9 mouse cellular contexts compared by ENCODE assay signal in the genomic region with DNA sequence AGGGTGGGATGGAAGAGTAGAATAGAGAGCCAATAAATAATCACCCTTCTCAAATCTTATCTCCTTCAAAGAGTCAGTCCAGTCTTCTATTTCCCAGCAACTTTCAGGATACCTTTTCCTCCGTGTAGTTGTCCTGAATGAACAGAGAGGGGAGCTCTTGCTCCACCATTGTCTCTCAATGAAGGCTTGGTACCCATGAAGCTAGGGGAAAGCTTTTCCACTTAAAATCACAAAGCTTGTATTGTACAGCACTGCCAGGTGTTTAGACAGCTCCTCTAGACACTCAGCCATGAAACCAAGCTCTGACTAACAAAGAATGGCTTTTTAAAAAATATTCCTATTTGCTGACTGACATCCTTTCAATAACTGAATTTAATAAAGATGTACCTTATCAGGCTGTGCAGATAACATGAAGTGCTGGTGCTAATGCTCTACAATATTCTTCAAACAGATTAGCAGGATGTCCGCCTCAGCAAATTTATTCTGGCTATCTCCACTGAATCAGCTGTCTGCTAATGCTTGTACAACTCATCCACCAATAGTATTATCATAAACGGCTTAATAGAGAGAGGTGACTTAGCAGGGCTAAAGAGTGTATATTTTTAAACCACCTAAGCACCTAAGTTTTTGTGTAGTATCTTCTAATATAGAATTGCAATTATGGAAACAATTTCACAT.
A peak's percentile ranks its signal among the peaks of the same experiment; 100 is the strongest.
DNase-seq lines count a peak whose midpoint lies in the region; ATAC-seq and TF ChIP-seq lines count a peak whose summit lies in the region.
"Had no signal": no experiment of that assay in that cellular context is flagged by ENCODE, and none has a peak within 500 bp of the region (broad histone marks: within the 10 kb centered on the region; RNA-seq: fewer than 3 reads in every experiment).

No protein-coding gene starts in this region.

- H3K4me3 ChIP-seq in hindbrain, postnatal 0 days (ENCODE audit: low read length) = no peak overlapping the region
- no peak overlapping the region for H3K4me3 ChIP-seq in neural tube, embryonic 15.5 days (replicated peaks)
- H3K4me3 ChIP-seq in heart, embryonic 12.5 days = no peak overlapping the region
- H3K4me3 ChIP-seq: limb, embryonic 15.5 days had no signal

- intact Hi-C loops in left cerebral cortex, postnatal 4 days (cut with DNase I) = no loop called here

- H3K9me3 ChIP-seq in hindbrain, postnatal 0 days (ENCODE audit: low read length) = no peaks in the 10 kb centered on the region
- no peaks in the 10 kb centered on the region for H3K9me3 ChIP-seq in neural tube, embryonic 15.5 days (replicated peaks)
- H3K9me3 ChIP-seq in heart, embryonic 12.5 days (replicated peaks) = no peaks in the 10 kb centered on the region
- H3K9me3 ChIP-seq: limb, embryonic 15.5 days had no signal

- H3K27ac ChIP-seq in hindbrain, postnatal 0 days = no peak overlapping the region
- no peak overlapping the region for H3K27ac ChIP-seq in neural tube, embryonic 15.5 days (replicated peaks)
- no peak overlapping the region for H3K27ac ChIP-seq in heart, embryonic 12.5 days (ENCODE audit: poor library complexity, severe bottlenecking)
- H3K27ac ChIP-seq: limb, embryonic 15.5 days had no signal

- H3K4me1 ChIP-seq in hindbrain, postnatal 0 days (ENCODE audit: insufficient read depth, low read length) = no peaks in the 10 kb centered on the region
- no peaks in the 10 kb centered on the region for H3K4me1 ChIP-seq in neural tube, embryonic 15.5 days
- H3K4me1 ChIP-seq in heart, embryonic 12.5 days (replicated peaks) = no peaks in the 10 kb centered on the region
- H3K4me1 ChIP-seq: limb, embryonic 15.5 days had no signal

- WGBS in hindbrain, postnatal 0 days = 36% methylated on average over 3 of the region's 3 CpGs
- WGBS in neural tube, embryonic 15.5 days = 43% methylated on average over 3 of the region's 3 CpGs
- WGBS in heart, embryonic 12.5 days = 32% methylated on average over 3 of the region's 3 CpGs

- no peaks in the 10 kb centered on the region for H3K36me3 ChIP-seq in hindbrain, postnatal 0 days (ENCODE audit: insufficient read depth, low read length)
- H3K36me3 ChIP-seq in neural tube, embryonic 15.5 days = no peaks in the 10 kb centered on the region
- H3K36me3 ChIP-seq in heart, embryonic 12.5 days = no peaks in the 10 kb centered on the region
- H3K36me3 ChIP-seq: limb, embryonic 15.5 days had no signal

- H3K9ac ChIP-seq in hindbrain, postnatal 0 days (replicated peaks; ENCODE audit: low read length) = no peak overlapping the region
- no peak overlapping the region for H3K9ac ChIP-seq in neural tube, embryonic 15.5 days (replicated peaks)
- H3K9ac ChIP-seq in heart, embryonic 12.5 days = no peak overlapping the region
- H3K9ac ChIP-seq: limb, embryonic 15.5 days had no signal

- peak; percentile 34 to 35 for DNase-seq in left cerebral cortex, adult 18-20 months (ENCODE audit: low spot score in 2 of 2)
- no peak for DNase-seq in left cerebral cortex, postnatal 4 days
- peak; percentile 77 for DNase-seq in hindbrain, postnatal 0 days (ENCODE audit: low spot score)
- no peak for DNase-seq in testis, postnatal 10 days (ENCODE audit: low spot score)
- DNase-seq in cerebellum, adult 11 months = no peak

- H3K4me2 ChIP-seq in hindbrain, postnatal 0 days (ENCODE audit: low read depth, low read length) = no peak overlapping the region
- no peak overlapping the region for H3K4me2 ChIP-seq in neural tube, embryonic 15.5 days
- no peak overlapping the region for H3K4me2 ChIP-seq in heart, embryonic 12.5 days
- H3K4me2 ChIP-seq: limb, embryonic 15.5 days had no signal

- 0 out of 2 replicates have a peak, but pooled peaks have one; percentile 29 for ATAC-seq in common myeloid progenitor, adult 5-6 weeks (replicated peaks; ENCODE audit: low read depth, poor library complexity, severe bottlenecking)
- peak; percentile 87 for ATAC-seq in hindbrain, postnatal 0 days
- peak; percentile 87 for ATAC-seq in neural tube, embryonic 15.5 days (ENCODE audit: low FRiP score)
- ATAC-seq in heart, embryonic 12.5 days (ENCODE audit: insufficient number of reproducible peaks, low FRiP score) = no peak

- no peaks in the 10 kb centered on the region for H3K27me3 ChIP-seq in hindbrain, postnatal 0 days (ENCODE audit: insufficient read depth, low read length)
- no peaks in the 10 kb centered on the region for H3K27me3 ChIP-seq in neural tube, embryonic 15.5 days (replicated peaks)
- no peaks in the 10 kb centered on the region for H3K27me3 ChIP-seq in heart, embryonic 12.5 days (replicated peaks)
- H3K27me3 ChIP-seq: limb, embryonic 15.5 days had no signal

- peak; percentile 77 for TF ChIP-seq CTCF in hindbrain, postnatal 0 days (IDR thresholded peaks at IDR 0.05; ENCODE audit: low read depth)

Comparison
In these comparisons a context has a peak if more than half of its experiments do, and no peak if none do; other contexts are left out.
1. DNase-seq: peak in left cerebral cortex, adult 18-20 months (2 of 2) and hindbrain, postnatal 0 days (single experiment); none in left cerebral cortex, postnatal 4 days (single experiment), testis, postnatal 10 days (single experiment) and cerebellum, adult 11 months (single experiment).